Mouse (Mus musculus) liver, embryonic 16.5 days (tissue): Measurements from ENCODE around the gene Dna2. TPM values are rescaled to one million over a fixed set of nuclear protein-coding genes. Genes with fewer than 3 reads are reported as not detected.

Experiments
- ATAC-seq: fragments of 200-750 bp; cut with Nextera tagmentation; 2 replicates; pipeline ENCODE4 v1.8.0; 2017; ENCODE audit warnings: low read depth, mild to moderate bottlenecking, moderate number of reproducible peaks, moderate library complexity
- H3K27ac ChIP-seq: fragments of 300-500 bp; sonication (generic); 2 replicates; pipeline ENCODE4 v1.5.1; 2014; ENCODE audit warnings: mild to moderate bottlenecking, low read length
- H3K27me3 ChIP-seq: fragments of 300-500 bp; sonication (generic); 2 replicates; pipeline ENCODE4 v1.6.1; 2014; ENCODE audit warnings: low read depth, low read length, mixed read lengths; ENCODE audit not compliant: control insufficient read depth, insufficient read depth
- H3K36me3 ChIP-seq: fragments of 300-500 bp; sonication (generic); 2 replicates; pipeline ENCODE4 v1.6.1; 2014; ENCODE audit warnings: mild to moderate bottlenecking; ENCODE audit not compliant: control insufficient read depth, insufficient read depth
- H3K4me1 ChIP-seq: fragments of 300-500 bp; sonication (generic); 2 replicates; pipeline ENCODE4 v1.6.1; 2014; ENCODE audit warnings: low read depth, low read length, mixed read lengths; ENCODE audit not compliant: control insufficient read depth
- H3K4me2 ChIP-seq: fragments of 300-500 bp; sonication (generic); 2 replicates; pipeline ENCODE4 v1.6.1; 2014; ENCODE audit warnings: low read depth, low read length, mixed read lengths
- H3K4me3 ChIP-seq: fragments of 300-500 bp; sonication (generic); 2 replicates; pipeline ENCODE4 v1.5.1; 2014; ENCODE audit warnings: low read depth, mild to moderate bottlenecking, low read length
- H3K9ac ChIP-seq: fragments of 300-500 bp; sonication (generic); 2 replicates; pipeline ENCODE4 v1.6.1; 2014; ENCODE audit warnings: low read depth, low read length
- H3K9me3 ChIP-seq: fragments of 300-500 bp; sonication (generic); replicated peaks from 2 replicates; pipeline ENCODE4 v1.6.1; 2016; ENCODE audit warnings: low read length; ENCODE audit not compliant: control insufficient read depth
- WGBS: fragments of 180-500 bp; shearing (Covaris S2); extraction: QIAGEN DNeasy Blood & Tissue Kit; methylation state at CpG from one replicate; pipeline ENCODE4 v1.1.7; 2014; ENCODE audit not compliant: insufficient replicate concordance; 5-methylcytosine and 5-hydroxymethylcytosine counted together
- polyA plus RNA-seq: library from polyadenylated mRNA; unstranded; fragments of >200 nt; fragmentation: Nextera tagmentation; extraction: Ambion mirVana; gene quantifications from 2 replicates; pipeline ENCODE4 v1.2.1, GENCODE M21; 2015

Dna2 gene
- polyA plus RNA-seq, 1 experiment from 2014 or later: 20.3 TPM

DNA sequence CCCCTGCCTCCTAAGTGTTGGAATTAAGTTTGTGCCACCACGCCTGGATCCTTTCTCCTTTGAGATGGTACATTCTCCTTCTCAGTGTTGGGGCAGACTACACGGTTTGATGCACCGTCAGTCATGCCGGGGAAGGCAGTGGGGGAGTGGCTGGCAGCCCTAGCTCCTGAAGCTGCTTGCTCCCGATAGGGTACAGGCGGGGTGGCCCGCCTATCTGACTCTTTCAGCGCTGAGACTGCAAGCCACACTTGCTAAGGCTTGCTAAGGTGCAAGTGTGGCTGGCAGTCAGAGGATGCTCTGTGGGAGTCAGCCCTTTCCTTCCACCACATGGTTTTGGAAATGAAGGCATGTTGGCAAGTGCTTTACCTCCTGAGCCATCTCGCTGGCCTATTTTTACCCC, 53.8 kb downstream of the Dna2 start:
- peaks cover 3% of the 10 kb centered on the region; the same call in 1 of the 2 replicates for H3K4me1 ChIP-seq
- H3K9me3 ChIP-seq: no peaks in the 10 kb centered on the region
- peaks cover 2% of the 10 kb centered on the region; the same call in 1 of the 2 replicates for H3K36me3 ChIP-seq
- no peak overlapping the region for H3K4me3 ChIP-seq
- H3K27me3 ChIP-seq: no peaks in the 10 kb centered on the region
- no peak overlapping the region for H3K4me2 ChIP-seq
- no peak overlapping the region for H3K9ac ChIP-seq
- no peak overlapping the region for H3K27ac ChIP-seq
- ATAC-seq: peak; percentile 79
- 32% methylated on average over 9 of the region's 9 CpGs for WGBS

DNA sequence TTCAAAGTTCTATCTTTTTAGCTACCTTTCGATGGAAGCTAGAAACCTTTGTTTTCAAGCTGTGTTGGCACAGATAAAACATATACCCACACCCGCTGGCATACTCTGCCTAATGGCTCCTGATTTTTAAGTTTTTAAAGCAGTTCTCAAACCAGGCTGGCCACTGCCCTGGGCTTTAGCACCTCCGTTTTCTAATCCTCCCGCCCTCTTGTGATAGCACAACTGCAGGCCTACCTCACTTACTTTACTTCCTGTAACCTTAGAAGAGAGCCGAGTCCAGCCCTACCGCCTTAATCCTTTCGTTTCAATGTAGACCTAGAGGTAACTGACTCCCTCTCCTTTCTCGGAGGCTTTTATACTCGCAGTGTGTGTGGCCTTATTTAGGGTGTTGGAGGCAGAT, 56.4 kb downstream of the Dna2 start:
- ATAC-seq: no peak
- WGBS: 66% methylated on average over 9 of the region's 9 CpGs
- Histone ChIP-seq H3K9ac (no peak overlapping the region), H3K36me3 (peaks cover 2% of the 10 kb centered on the region; the same call in 1 of the 2 replicates), H3K9me3 (no peaks in the 10 kb centered on the region), H3K4me2 (no peak overlapping the region), H3K4me1 (peaks cover 3% of the 10 kb centered on the region; the same call in 1 of the 2 replicates), H3K27me3 (no peaks in the 10 kb centered on the region), H3K4me3 (no peak overlapping the region), H3K27ac (no peak overlapping the region)

- Histone ChIP-seq H3K4me1 (peaks cover 3% of the 10 kb centered on the region; the same call in 1 of the 2 replicates), H3K9me3 (no peaks in the 10 kb centered on the region), H3K36me3 (peaks cover 2% of the 10 kb centered on the region; the same call in 1 of the 2 replicates), H3K4me3 (no peak overlapping the region), H3K4me2 (no peak overlapping the region), H3K9ac (no peak overlapping the region), H3K27me3 (no peaks in the 10 kb centered on the region), H3K27ac (no peak overlapping the region)
- 82% methylated on average over 9 of the region's 9 CpGs for WGBS
- no peak for ATAC-seq
Measured at GRCm38 (mm10) chr10:63004556-63004955, 57.7 kb downstream of the Dna2 start.

- peaks cover 14% of the 10 kb centered on the region for H3K36me3 ChIP-seq
- no peak overlapping the region for H3K9ac ChIP-seq
- H3K27me3 ChIP-seq: no peaks in the 10 kb centered on the region
- H3K27ac ChIP-seq: no peak overlapping the region
- WGBS: 60% methylated on average over 3 of the region's 3 CpGs
- no peak for ATAC-seq
- H3K4me1 ChIP-seq: no peaks in the 10 kb centered on the region
- no peak overlapping the region for H3K4me3 ChIP-seq
- no peaks in the 10 kb centered on the region for H3K9me3 ChIP-seq
- no peak overlapping the region for H3K4me2 ChIP-seq
Measured at GRCm38 (mm10) chr10:63008193-63008592, 61.4 kb downstream of the Dna2 start.

DNA sequence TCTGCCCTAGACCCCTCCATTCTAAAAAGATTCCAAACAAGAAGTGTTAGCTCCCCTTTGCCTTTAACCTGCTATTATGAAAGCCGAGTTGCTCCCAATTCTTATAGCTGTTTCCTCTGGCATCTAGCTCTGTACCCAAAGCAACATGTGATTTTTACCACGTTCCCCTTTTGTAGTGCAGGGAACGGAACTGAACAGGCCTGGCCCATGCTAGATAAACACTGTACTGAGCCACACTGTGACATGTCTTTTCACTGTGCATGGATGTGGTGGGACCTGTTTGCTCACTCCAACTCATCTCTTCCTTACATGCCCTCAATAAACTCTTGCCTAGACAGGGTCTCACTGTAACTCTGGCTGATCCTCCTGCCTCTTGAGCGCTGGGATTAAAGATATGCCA, 63.4 kb downstream of the Dna2 start:
- Histone ChIP-seq H3K4me3 (no peak overlapping the region), H3K27me3 (no peaks in the 10 kb centered on the region), H3K9me3 (no peaks in the 10 kb centered on the region), H3K36me3 (peaks cover 30% of the 10 kb centered on the region), H3K4me2 (no peak overlapping the region), H3K9ac (no peak overlapping the region), H3K27ac (no peak overlapping the region), H3K4me1 (no peaks in the 10 kb centered on the region)
- ATAC-seq: peak; percentile 24; the same call in 1 of the 2 replicates
- 31% methylated on average over 4 of the region's 4 CpGs for WGBS

DNA sequence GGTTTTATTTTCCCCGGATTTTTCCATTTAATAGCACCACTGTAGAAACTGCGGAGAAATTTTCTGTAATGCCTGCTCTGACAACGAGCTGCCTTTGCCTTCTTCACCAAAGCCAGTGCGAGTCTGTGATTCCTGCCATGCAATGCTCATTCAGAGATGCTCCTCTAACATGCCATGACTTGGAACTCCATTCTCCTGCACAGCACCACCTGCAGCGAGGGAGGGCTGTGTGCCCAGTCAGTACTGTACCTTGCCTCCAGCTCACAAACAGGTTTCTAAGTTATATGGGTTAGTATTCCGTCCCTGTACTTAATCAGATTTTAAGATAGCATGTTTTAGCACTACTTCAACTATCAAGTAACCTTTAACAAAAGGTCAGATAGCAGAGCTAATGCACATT, 64.7 kb downstream of the Dna2 start:
- Histone ChIP-seq H3K4me3 (no peak overlapping the region), H3K36me3 (peaks cover 39% of the 10 kb centered on the region), H3K27ac (no peak overlapping the region), H3K4me2 (no peak overlapping the region), H3K9ac (no peak overlapping the region), H3K9me3 (no peaks in the 10 kb centered on the region), H3K4me1 (no peaks in the 10 kb centered on the region), H3K27me3 (no peaks in the 10 kb centered on the region)
- no peak for ATAC-seq
- WGBS: 78% methylated on average over 6 of the region's 6 CpGs

DNA sequence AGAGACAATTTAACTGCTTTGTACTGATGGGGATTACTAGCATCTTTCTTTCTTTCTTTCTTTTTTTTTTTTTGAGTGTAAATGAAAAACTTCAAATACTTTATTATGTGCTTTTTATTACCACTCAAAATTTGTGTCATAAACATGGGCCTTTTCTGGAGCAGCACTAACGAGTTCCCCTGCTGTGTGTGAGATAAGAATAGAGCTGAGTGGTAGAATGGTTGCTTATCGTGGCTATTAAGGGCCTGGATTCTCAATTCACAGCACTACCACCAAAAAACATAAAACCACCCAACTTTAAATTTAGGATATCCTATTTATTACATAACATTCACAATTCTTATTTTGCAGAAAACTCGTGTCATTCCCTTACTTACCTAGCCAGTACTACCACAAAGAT, 66.7 kb downstream of the Dna2 start:
- ATAC-seq: no peak
- no peak overlapping the region for H3K27ac ChIP-seq
- 38% methylated on average over 3 of the region's 3 CpGs for WGBS
- no peaks in the 10 kb centered on the region for H3K9me3 ChIP-seq
- H3K4me3 ChIP-seq: no peak overlapping the region
- H3K4me1 ChIP-seq: no peaks in the 10 kb centered on the region
- no peak overlapping the region for H3K9ac ChIP-seq
- no peaks in the 10 kb centered on the region for H3K27me3 ChIP-seq
- peaks cover 52% of the 10 kb centered on the region for H3K36me3 ChIP-seq
- no peak overlapping the region for H3K4me2 ChIP-seq

- Histone ChIP-seq H3K4me3 (no peak overlapping the region), H3K9ac (no peak overlapping the region), H3K4me2 (no peak overlapping the region), H3K9me3 (no peaks in the 10 kb centered on the region), H3K4me1 (no peaks in the 10 kb centered on the region), H3K27me3 (no peaks in the 10 kb centered on the region), H3K36me3 (peaks cover 52% of the 10 kb centered on the region), H3K27ac (no peak overlapping the region)
- no peak for ATAC-seq
- WGBS: 86% methylated on average over 9 of the region's 9 CpGs
Measured at GRCm38 (mm10) chr10:63014168-63014567, 67.3 kb downstream of the Dna2 start.

- Histone ChIP-seq H3K4me2 (no peak overlapping the region), H3K27ac (no peak overlapping the region), H3K36me3 (peaks cover 29% of the 10 kb centered on the region), H3K4me1 (peaks cover 17% of the 10 kb centered on the region), H3K9me3 (no peaks in the 10 kb centered on the region), H3K9ac (no peak overlapping the region), H3K27me3 (no peaks in the 10 kb centered on the region), H3K4me3 (no peak overlapping the region)
- 91% methylated on average over 6 of the region's 6 CpGs for WGBS
- no peak for ATAC-seq
Measured at GRCm38 (mm10) chr10:63019304-63019703, 72.5 kb downstream of the Dna2 start.
